Mouse (Mus musculus): ENCODE results near the gene Tpcn2.

The Tpcn2 gene

DNA sequence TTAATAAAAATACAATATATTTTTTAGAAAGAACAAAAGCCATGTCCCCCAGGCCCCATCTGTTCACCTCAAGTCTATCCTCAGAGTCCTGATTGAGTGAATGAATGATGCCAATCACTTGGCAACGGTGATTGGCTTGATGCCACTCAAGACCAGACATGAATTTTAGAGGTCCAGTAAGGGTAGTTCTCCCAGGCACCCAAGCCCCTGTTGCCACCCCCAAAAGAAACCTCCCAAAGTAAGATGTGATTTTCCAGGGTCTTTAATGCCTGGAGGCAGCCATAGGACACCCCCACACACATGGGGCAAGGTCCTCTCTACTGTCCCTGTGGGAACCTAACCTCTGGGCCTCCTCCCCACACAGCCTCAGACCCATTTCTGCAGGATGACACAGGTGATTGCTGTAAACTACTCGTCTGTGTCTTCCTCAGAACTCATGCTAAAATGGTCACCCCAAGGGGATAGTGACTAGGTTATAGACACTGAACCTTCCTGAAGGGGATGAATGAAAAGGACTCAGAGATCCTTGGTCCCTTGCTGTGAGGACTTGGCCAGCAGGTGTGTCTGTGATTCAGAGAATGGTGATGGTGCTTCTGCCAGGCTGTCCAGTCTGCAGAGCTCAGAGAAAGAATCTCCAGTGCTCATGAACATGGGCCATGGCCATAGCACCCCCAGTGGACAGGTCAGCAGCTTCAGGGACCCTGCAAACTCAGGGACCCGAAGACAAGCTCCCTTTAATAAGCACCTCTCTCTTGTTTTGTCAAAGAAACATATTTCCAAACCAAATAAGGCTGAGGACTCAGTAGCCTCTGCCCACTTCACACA is 15.1 kb upstream of the Tpcn2 start:
- peak; percentile 64 for DNase-seq

DNA sequence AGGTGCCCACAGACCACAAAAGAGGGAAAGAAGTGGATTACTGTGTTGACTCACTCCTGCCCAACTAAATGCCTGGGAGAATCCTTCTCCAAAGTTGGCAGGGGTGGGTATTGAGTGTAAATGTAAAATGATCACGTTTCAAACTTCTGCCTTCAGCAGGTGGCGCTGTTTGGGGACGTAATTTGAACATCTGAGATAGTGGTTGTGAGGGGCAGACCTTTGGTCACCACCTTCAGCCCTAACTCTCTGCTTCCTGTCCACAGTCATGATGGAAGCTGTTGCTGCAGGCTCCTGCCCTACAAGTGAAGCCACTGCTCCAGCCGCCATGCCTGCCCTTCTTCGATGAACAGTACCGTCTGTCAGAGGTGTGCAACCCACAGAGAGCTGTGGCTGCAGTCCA is 10.0 kb upstream of the Tpcn2 start:
- no peak for DNase-seq

DNA sequence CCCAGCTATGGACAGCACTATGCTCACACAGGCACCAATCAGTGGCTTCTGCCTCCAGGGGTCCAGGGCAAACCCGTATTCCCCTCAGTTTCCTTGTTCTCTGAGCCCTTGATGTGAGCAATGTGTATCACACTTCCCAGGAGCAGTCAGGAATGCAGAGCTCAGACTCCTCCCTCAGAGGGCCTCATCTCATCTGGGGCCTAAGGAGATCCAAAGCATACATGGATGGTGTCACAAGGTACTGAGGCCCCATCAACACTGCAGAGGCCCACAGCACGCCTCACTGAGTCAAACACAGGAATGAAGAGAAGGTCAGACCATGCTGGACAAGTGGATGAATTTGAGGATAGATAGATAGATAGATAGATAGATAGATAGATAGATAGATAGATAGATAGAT is 8.9 kb upstream of the Tpcn2 start:
- DNase-seq, result no peak

DNA sequence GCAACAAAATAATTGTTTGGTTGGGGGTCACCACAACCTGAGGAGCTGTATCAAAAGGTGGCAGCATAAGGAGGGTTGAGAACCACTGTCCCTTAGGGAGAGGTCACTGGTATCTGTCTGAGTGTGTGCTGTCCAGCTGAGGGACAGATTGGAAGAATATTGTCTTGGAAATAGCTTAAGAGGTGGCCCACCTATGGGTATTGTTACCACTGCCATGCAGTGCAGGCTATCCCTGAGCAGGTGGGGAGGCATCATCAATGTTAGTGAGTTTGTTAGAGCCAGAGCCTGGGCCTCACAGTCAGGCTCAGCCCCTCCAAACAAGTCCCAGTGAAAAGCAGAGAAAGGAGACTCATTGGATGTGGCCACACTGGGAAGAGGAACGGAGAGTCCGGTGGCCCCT is 8.0 kb upstream of the Tpcn2 start:
- no peak for DNase-seq

DNA sequence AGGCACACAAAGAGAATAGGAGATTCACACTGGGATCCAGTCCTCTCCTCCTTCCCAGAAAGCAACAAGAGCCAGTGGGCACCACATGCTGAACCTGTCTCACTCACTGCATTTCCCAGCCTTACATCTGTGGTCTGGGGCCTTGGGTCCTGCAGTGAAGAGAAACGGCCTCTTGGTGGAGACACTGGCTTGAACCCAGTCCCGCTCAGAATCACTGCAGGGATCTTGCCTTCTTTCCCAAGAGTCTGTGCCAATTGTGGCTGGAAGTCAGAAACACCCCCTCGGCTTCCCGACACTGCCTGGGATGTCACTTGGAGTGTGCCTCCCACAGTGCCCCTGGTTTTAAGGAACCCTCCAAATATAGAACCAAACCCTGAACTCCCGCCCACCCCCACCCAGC is 5.5 kb upstream of the Tpcn2 start:
- DNase-seq, result peak; percentile 70

DNA sequence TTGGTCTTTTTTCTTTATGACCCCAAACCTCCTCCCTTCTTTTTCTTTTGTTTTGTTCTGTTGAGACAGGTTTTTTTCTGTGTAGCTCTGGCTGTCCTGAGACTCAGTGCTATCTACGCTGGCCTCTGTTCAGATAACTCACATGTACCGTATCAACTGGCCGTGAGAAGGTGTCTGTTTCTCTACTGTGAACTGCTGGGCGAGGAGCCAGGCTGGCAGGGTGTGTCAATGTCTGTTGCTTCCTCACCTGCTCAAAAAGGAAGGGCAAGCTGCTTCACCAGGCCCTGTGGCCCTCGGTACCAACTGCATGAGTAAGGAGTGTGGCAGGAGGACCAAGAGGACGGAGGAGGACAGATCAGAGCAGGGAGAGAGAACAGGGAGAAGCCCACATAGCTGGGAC is 3.6 kb upstream of the Tpcn2 start:
- DNase-seq, result peak; percentile 82

DNA sequence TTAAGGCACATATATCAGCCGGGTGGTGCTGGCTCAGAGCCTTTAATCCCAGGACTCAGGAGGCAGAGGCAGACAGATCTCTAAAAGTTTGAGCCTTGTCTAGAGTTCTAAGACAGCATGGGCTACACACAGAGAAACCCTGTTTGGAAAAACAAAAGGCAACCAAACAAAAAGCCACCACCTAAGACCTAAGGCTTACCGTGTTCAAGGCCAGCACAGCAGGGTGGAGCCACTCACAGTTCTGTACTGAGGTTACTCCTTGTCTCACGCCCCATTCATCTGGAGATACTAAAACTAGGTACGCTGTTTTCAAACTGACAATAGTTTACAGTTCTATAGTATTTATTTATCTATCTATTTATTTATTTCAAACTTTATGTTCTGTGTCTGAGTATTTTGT is 1.7 kb upstream of the Tpcn2 start:
- DNase-seq, result no peak

DNA sequence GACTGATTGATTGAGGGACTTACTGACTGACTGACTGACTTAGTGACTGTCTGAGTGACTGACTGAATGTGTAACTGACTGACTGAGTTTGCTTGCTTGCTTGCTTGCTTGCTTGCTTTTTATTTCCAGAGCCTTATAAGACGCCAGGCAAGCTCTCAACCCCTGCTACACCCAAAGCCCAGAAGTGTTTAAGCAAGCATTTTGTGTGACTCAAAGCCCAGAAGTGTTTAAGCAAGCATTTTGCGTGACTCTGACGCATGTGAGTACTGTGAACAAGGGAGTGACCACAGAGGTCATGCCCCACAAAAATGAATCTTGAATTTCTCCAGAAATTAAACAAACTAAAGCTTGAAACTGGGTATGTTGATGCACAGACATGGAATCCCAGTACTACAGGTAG is 482 bp upstream of the Tpcn2 start:
- no peak for DNase-seq

DNA sequence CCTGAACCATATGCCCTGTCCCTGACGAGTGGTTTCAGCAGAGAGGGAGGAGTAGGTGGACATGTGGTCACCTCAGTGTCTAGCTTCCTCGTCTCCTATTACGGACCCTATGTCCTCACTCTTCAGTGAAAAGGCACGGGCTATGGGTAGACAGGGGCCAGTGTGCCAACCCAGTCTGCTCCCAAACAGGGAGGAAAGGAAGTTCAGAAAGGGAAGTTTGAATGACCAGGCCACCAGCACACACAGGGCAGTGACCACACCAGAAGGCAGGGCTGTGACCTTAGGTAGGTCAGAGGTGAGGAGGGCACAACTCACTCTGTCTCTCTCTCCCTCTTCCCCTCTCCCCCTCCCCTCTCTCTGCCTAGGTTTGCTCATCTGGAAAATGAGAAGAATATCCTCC is 770 bp downstream of the Tpcn2 start:
- DNase-seq, result no peak

DNA sequence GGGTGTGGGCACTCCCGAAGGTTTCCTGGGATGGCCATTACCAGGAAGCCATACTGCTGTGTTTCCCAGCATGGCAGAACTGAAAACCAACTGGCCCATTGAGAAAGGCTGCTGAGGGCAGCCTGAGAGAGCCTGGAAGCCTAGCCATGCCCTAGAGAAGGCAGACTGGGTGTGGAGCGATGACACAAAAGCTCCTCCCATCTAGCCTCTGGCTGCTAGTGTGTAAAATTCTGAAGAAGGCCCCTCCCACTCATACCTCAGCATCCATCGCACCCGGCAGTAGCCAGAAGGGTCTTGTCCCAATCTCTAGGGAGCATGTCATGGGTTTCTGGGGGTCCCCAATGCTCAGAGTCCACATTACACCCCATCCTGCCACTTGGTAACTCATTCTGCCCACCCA is 2.4 kb downstream of the Tpcn2 start:
- no peak for DNase-seq

DNA sequence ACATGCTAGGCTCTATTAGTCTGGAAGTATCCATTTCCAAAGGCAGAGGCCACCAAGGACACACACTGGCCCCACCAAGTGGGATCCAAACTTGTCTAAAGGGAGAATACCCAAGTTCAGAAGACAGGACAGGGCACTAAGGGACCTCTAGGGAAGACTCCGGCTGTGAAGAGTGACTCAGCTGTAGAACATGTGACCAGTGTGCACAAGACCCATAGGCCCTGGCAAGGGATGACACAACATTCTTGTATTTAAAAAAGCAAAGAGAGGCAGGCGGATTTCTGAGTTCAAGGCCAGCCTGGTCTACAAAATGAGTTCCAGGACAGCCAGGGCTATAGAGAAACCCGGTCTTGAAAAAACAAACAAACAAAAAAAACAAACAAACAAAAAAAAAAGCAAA is 8.3 kb downstream of the Tpcn2 start:
- no peak for DNase-seq

DNA sequence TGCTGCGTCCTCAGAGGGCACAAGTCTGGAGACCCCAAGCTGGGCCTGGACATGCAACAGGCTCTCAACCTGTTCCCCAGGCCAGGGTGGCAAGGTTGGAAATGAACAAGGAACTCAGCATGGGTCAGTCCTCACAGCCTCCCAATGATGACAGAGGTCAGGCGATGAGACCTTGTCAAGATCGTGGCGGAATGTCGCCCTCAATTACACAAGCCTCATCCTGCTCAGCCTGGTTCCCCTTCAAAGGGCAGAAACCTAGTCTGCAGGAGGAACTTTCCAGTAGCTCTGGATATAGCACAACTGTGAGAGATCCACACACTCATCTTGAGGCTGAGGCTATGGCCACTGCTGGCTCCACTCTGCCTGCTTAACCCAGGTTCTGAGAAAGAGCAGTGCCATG is 12.9 kb downstream of the Tpcn2 start:
- DNase-seq, result no peak

DNA sequence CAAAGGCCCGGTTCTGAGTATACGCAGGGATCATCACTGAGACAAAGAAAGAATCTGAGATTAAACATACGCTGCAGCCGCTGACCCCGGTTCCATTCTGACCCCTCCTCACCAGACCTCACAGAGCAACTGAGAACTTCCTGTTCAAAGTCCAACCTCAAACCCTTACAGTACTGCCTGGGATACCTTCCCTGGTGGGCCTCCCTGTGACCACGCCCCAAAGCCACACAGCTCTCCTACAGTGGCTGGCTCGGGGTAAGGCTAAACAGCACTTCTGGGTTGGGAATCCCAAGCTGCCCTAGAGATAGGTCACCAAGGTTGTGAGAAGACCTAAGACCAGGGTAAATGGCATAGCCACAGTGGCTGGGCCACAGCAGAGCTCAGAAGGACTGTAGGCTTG is 14.9 kb downstream of the Tpcn2 start:
- no peak for DNase-seq

DNA sequence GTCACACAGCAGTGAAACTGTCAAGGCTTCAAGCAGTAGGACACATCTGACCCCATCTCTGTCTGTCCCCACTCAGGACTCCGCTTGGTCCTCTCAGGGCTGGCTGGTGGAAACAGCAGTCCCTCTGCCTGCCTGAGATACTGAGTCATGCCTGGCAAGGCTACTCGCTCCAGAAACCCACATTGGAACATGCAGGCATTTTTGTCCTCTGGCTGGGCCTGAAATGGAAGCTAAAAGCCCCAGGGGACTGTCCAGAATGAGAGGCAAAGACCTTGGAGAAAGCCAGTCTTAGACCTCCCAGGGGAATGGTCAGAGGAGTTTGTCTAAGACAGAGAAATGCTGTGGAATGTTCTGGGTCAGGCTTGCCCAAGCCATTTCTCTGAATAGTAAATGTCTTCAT is 17.8 kb downstream of the Tpcn2 start:
- DNase-seq, result no peak

DNA sequence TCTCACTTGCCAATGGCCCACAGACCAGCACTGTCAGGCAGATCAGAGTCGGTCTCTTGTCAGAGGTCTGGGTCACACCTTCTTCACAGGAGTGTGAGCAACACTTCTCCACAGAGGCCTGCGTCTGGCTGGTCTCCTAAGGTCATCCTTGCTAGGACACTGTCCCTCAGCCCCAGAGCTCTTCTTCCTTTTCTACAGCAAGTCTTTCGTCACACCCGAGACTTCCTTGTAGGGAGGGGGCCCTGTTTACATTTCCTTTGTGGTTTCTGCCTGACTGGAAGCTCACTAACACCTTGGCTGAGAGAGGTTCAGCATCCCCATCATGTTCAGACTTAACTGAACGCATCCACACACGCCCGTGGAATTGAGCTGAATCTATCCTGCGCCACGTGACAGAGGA is 19.6 kb downstream of the Tpcn2 start:
- no peak for DNase-seq

DNA sequence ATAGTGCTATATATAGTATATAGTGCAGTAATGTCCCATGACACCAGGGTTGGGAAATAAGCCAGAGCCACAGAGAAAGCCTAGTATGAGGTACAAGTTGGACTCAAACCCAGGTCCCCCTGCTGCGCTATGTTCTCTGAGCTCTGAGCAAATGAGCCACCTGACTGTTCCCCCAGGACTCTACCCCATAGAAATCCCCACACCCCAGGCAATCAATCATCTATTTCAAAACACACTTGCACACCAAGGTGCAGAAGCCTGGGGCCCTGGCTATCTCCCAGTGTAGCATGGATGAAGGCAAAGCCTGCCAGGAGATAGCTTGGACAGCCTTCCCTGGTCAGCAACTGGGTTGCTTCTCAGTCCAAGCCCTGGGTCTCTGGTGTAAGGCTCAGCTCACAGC is 27.7 kb downstream of the Tpcn2 start:
- DNase-seq, result peak; percentile 33

DNA sequence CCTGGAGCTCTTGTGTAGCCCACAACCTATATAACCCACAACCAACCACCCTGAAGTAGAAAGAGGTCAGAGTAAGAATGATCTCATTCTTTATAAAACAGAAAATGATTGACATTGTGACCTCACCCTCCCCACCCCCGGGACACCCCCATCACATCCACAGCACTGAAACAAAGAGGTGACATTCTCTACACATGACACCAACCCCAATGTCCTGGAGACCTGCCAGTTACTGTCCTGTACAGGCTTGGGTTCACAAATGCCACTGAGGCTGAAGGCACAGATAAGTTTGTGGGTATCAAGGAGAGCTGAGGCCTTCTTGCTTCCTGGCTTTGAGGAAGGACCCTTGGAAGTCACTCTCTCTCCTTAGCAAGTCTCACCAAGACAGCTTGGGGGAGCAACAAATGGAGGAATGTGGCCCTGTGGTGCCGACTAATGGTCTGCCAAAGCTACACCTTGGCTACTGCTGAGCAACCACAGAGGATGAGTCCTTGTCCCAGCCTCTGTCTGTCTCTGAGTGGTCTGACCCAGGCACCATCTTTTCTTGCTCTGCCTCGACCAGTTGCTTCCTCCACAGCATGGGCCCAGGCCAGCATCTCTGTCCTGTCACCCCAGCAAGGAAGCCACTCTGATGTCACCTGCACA is 29.7 kb downstream of the Tpcn2 start:
- DNase-seq, result peak; percentile 40

DNA sequence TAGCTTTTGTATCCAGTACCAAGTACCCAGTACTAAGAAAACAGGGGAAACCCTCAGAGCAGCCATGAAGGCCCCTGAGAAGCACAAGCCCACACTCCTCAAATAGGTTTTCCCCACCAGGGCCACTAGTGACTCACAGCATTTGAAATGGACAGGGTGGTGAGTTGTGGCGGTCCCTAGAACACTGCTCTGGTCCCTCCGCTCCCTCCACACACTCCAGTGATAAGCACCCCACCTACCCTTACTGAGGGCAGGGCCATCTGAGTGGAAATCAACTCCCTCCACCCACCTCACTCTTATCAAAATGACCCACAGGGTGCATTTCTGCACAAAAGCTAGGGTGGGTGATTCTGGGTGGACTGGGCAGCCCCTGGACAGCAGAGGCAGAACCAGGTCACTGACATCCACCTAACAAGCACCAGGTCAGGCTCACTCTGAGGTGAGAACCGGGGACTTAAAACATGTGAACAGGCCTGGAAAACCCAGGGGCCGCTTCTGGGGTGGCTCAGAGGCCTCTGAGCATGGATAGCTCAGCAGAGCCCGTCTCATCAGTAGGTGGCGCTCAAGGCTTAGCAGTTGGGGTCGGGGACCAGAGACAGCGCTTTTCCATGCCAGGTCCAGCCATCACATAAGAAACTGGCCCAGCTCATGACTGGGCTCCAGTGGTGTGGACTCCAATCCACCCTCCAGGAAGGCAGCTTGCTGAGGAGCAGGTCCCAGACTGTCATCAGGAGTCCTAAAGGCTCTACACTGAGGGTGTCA is 30.9 kb downstream of the Tpcn2 start:
- DNase-seq, result peak; percentile 92

DNA sequence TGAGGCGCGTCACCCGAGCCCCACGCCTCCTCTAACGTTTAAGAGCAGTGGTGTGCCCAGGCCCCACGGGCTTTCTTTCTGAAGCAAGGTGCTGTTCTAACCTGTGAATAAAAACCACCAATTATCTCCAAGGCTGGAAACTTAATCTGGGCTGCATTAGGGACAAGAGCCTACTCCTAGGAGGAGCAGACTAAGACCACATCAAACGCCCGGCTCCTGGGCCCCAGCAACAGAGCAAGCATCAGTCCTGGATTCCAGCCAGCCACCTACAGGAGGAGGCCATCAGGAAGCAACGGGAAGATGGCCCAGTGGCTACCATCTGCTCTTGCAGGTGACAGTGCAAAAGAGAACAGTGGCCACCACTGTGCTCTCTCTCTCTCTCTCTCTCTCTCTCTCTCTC is 33.6 kb downstream of the Tpcn2 start:
- DNase-seq, result peak; percentile 70

DNA sequence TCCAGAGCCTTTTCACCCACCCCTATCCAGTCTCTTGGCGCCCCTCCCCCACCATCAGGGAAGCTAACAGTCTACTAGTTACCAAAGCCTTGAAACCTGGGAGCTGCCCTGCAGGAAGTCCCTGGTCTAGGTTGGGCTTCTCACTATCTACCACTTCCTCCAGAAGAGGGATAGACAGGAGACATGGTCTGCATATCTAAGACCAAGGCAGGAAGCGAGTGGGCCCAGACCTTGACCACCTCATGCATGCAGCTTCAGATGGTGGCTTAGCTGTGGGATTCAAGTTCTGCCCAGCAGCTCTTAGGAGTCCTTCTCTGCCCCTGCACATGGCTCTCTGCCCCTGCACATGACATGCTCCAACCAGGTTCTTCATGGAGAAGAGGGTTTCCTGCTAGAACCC is 34.9 kb downstream of the Tpcn2 start:
- DNase-seq, result no peak

DNA sequence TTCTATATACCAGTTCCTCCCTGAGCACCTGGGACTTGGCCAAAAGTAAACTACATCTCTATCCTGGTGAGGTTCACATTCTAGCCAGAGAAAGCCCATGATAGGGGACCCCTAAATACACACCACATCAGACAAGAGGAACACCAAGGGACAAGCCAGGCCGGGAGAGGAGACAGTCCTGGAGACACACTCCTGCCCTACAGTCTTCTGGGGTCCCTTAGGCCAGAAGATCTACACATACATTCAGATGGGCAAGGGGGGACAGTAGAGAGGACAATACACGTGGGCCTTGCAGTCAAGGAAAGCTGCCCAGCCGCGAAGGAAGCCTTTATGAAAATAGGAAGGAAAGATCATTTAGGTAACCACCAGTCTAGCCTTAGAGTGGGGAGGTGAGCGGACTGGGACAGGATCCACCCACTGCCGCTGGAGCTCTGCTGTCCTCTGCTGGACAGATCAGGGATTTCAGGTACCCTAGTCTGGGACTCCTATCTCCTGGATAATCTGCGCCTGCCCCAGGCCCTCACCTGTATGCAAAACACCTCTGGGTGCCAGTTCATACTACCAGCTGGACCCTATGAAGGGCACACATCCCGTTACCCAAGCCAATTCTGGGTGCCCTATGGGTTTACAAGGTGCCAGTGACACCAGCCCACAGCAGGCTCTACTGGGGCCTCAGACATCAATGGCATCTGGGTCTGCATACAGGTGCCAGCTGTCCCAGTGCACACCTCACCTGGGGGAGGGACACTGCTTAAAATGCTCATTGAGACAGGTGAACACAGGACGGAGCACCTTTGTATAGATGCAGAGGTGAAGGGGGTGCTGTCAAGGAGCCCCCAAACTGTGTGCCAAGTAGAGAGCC is 40.7 kb downstream of the Tpcn2 start:
- peak; percentile 91 for DNase-seq

DNA sequence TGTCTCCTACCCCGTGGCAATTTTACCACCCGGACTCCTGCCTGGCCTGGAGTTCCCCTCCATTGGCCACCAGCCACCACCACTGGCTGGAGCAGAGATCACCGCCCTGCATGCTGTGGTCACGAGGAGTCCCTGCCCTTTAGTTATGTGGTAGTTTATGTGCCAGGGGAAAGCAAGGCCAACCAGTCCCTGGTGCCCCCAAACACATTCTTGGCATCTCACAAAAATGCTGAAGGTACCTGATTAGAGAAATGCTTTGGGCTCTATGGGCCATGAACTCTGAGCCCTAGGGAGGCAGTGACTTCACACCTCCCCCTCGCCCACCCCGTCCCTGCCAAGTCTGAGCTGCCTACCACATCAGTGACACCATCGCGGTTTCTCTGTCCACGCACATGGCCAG is 41.8 kb downstream of the Tpcn2 start:
- no peak for DNase-seq

DNA sequence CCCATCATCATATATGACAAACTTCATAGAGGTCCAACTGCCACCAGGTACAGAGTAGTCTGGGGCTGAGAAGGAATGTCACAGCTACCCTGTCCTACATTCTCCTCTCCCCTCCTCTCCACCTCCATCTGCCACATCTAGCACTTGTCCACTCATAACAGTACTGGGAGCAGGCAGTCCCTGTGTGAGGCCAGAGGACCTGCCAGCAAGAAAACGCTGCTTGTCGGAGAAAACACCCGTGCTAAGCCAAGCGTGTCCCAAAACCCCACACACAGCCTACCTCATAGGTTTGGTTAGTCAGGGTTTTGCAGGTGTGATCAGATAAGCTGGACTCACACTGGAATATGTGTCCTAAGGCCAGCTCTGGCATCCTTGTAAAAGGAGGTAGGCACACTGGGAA is 42.9 kb downstream of the Tpcn2 start:
- peak; percentile 64 for DNase-seq

All from cerebellum, adult 8-10 months (tissue).